Mouse (Mus musculus) ovary, adult 2 months (tissue): Measurements from ENCODE around the gene Mgp. TPM values are rescaled to one million over a fixed set of nuclear protein-coding genes. Genes with fewer than 3 reads are reported as not detected.

Experiments used
- polyA plus RNA-seq: library from polyadenylated mRNA; depleted of rRNA; stranded (reverse); fragments of >200 nt; gene quantifications from 2 replicates; pipeline ENCODE4 v1.2.3, GENCODE M21; 2012; rRNA removed

The Mgp gene
- polyA plus RNA-seq, result 1,591 and 1,646 TPM in 2 replicates

GRCm38 (mm10) chr6:136875670-136876069 lies at the start of gene Mgp:
Gene Mgp (minus strand): TSS chr6:136875823.

GRCm38 (mm10) chr6:136923532-136923931 lies 47.9 kb upstream of the Mgp start, which contains the start of gene Pde6h:
Gene Pde6h (plus strand): TSS chr6:136923832.

GRCm38 (mm10) chr6:136922080-136922479 lies 46.5 kb upstream of the Mgp start, which contains the start of gene Erp27:
Gene Erp27 (minus strand): TSS chr6:136922180.

GRCm38 (mm10) chr6:136857186-136857872 lies 18.3 kb downstream of the Mgp start, which contains the start of gene Art4:
Gene Art4 (minus strand): TSS chr6:136857733.

GRCm38 (mm10) chr6:136835352-136835751 lies 40.3 kb downstream of the Mgp start, which contains the start of gene Smco3:
Gene Smco3 (minus strand): TSS chr6:136835452.

GRCm38 (mm10) chr6:136827881-136828561 lies 47.6 kb downstream of the Mgp start, which contains the start of gene Wbp11:
Gene Wbp11 (minus strand): TSS chr6:136828233.

GRCm38 (mm10) chr6:136827516-136827880 lies 48.1 kb downstream of the Mgp start, which contains the start of gene BC049715:
Gene BC049715 (plus strand): TSS chr6:136827626.

Other genes starting within 250 kb of the Mgp start
- gene Plbd1, start 213.9 kb downstream of the Mgp start, polyA plus RNA-seq, result 25.9 TPM in 2 replicates
- 0.10 TPM in 1 of 2 replicates, not detected in the other for gene Gucy2c, start 94.1 kb downstream of the Mgp start, polyA plus RNA-seq
- 2.6 and 3.5 TPM in 2 replicates for gene Hist4h4, start 71.4 kb downstream of the Mgp start, polyA plus RNA-seq
- gene H2afj, start 67.6 kb downstream of the Mgp start, polyA plus RNA-seq, result 415 and 517 TPM in 2 replicates
- 3.3 and 4.9 TPM in 2 replicates for gene BC049715, start 48.2 kb downstream of the Mgp start, polyA plus RNA-seq
- gene Wbp11, start 47.6 kb downstream of the Mgp start, polyA plus RNA-seq, result 36.3 and 50.5 TPM in 2 replicates
- 0.16 TPM in 1 of 2 replicates, not detected in the other for gene Smco3, start 40.4 kb downstream of the Mgp start, polyA plus RNA-seq
- 7.8 and 9.4 TPM in 2 replicates for gene Art4, start 18.1 kb downstream of the Mgp start, polyA plus RNA-seq
- not detected in 2 replicates for gene Erp27, start 46.4 kb upstream of the Mgp start, polyA plus RNA-seq
- gene Pde6h, start 48.0 kb upstream of the Mgp start, polyA plus RNA-seq, result 0.49 TPM in 1 of 2 replicates, not detected in the other
- 12.8 and 17.7 TPM in 2 replicates for gene Arhgdib, start 66.1 kb upstream of the Mgp start, polyA plus RNA-seq